Mouse (Mus musculus): ENCODE data around the gene Serinc2. TPM values are rescaled to one million over a fixed set of nuclear protein-coding genes. Genes with fewer than 3 reads are reported as not detected.

Serinc2 gene
- polyA plus RNA-seq (2014; fragmentation: Illumina TruSeq; extraction: RNeasy Lipid Tissue Mini Kit (QIAGEN cat#74804); ENCODE audit: low read depth, low replicate concordance): 4.3 TPM

DNA sequence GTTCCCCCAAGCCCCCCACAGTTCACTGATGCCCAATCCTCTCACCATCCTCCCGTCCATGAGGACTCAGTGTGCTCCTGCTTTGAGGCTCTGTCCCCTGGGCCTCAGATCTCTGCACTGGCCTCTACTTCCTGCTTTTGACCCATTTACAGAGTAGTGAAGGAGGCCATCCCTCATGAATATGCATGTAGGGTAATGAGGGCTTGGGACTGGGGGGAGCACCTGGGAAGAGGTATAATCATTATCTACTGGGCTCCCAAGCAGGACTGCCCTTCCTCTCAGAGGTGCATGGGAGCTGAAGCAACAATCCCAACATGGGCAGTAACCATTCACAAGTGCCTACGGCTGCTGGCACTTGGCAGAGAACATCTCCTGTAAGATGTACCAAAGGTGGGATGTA, at the start of gene Serinc2:
Serinc2 (minus strand) TSS at position 101 of the 400 bp plus-strand sequence.

DNA sequence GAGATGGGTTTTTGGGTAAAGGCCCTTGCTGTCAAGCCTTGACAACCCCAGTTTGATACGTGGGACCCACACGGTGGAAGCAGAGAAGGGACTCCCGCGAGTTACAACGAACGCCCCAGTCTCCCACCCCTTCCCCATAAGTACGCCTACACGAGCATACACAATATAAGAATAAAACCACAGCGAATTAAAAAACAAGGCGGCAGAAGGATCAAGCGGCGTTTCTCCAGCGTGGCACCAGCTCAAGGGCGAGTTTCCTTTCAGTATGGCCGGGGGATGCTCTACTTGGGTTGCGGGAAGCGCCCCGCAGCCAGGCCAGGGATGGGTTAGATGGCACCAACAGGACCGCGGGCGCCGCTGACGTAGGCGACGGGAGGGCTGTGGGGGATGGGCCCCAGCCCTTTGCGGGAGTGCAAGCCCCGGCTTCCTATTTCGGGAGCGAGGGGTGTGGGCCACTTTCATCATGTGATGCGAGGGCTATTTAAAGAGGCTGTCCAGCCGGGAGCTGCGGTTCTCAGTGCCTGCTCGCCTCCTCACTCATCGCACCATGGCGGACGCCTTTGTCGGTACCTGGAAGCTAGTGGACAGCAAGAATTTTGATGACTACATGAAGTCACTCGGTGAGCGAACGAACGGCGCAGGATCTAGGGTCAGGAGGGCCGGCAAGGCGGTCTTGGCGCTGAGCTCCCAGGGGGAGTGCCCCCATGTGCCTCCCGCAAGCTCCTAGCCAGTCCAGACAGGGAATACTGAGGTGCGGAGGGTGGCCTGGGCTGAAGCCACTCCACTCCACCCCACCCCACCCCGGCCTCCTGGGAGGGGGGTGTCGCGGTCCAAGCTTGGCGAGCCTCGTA, 29.5 kb upstream of the Serinc2 start, which contains the start of the genes Fabp3 and Gm10570:
Fabp3 (plus strand) TSS at position 365 of the 851 bp plus-strand sequence.
Gm10570 (minus strand) TSS at position 444 of the 851 bp plus-strand sequence.

DNA sequence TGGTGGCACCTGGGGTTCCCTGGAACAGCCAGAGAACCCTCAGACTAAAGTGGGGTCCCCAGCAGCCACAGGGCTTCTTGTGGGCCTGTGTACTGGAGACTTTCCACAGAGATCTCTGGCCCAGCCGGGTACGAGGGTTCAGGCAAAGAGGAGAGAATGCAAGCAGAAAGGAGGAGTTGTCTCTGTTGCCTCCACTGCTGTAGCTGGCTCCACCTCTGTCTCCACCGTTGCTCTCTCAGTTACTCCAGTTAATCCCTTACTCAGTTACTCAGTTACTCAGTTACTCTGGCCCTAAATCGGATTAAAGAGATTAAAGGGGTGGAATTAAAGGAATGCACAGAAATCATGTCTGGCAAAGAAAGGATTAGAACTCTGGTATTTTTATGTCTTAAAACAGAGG, 56.8 kb downstream of the Serinc2 start, which contains the start of gene Gm853:
Gm853 (minus strand) TSS at position 223 of the 400 bp plus-strand sequence.

Other genes with a start within 250 kb of the Serinc2 start
- 6.8 TPM for gene Col16a1, start 231.4 kb downstream of the Serinc2 start, polyA plus RNA-seq (2014; fragmentation: Illumina TruSeq; extraction: RNeasy Lipid Tissue Mini Kit (QIAGEN cat#74804); ENCODE audit: low read depth, low replicate concordance)
- 7.3 TPM for gene Pef1, start 176.6 kb downstream of the Serinc2 start, polyA plus RNA-seq (2014; fragmentation: Illumina TruSeq; extraction: RNeasy Lipid Tissue Mini Kit (QIAGEN cat#74804); ENCODE audit: low read depth, low replicate concordance)
- not detected for gene Hcrtr1, start 139.8 kb downstream of the Serinc2 start, polyA plus RNA-seq (2014; fragmentation: Illumina TruSeq; extraction: RNeasy Lipid Tissue Mini Kit (QIAGEN cat#74804); ENCODE audit: low read depth, low replicate concordance)
- 10.5 TPM for gene Tinagl1, start 104.1 kb downstream of the Serinc2 start, polyA plus RNA-seq (2014; fragmentation: Illumina TruSeq; extraction: RNeasy Lipid Tissue Mini Kit (QIAGEN cat#74804); ENCODE audit: low read depth, low replicate concordance)
- gene Gm853, start 56.8 kb downstream of the Serinc2 start, polyA plus RNA-seq (2014; fragmentation: Illumina TruSeq; extraction: RNeasy Lipid Tissue Mini Kit (QIAGEN cat#74804); ENCODE audit: low read depth, low replicate concordance): not detected
- gene Fabp3, start 29.4 kb upstream of the Serinc2 start, polyA plus RNA-seq (2014; fragmentation: Illumina TruSeq; extraction: RNeasy Lipid Tissue Mini Kit (QIAGEN cat#74804); ENCODE audit: low read depth, low replicate concordance): 0.82 TPM
- not detected for gene Gm10570, start 29.5 kb upstream of the Serinc2 start, polyA plus RNA-seq (2014; fragmentation: Illumina TruSeq; extraction: RNeasy Lipid Tissue Mini Kit (QIAGEN cat#74804); ENCODE audit: low read depth, low replicate concordance)
- gene Zcchc17, start 80.7 kb upstream of the Serinc2 start, polyA plus RNA-seq (2014; fragmentation: Illumina TruSeq; extraction: RNeasy Lipid Tissue Mini Kit (QIAGEN cat#74804); ENCODE audit: low read depth, low replicate concordance): 25.5 TPM
- gene Snrnp40, start 80.9 kb upstream of the Serinc2 start, polyA plus RNA-seq (2014; fragmentation: Illumina TruSeq; extraction: RNeasy Lipid Tissue Mini Kit (QIAGEN cat#74804); ENCODE audit: low read depth, low replicate concordance): 11.1 TPM

All from sigmoid colon, adult 10 weeks (tissue).